Mouse (Mus musculus) midbrain, embryonic 10.5 days (tissue): ENCODE data around the gene Repin1. TPM values are rescaled to one million over a fixed set of nuclear protein-coding genes. Genes with fewer than 3 reads are reported as not detected.
A peak's percentile ranks its signal among the peaks of the same experiment; 100 is the strongest.

Experiments
- DNase-seq: peaks from one replicate; pipeline ENCODE4 v3.0.0-alpha.2; 2017; ENCODE audit warnings: low spot score
- H3K27ac ChIP-seq: fragments of 300-500 bp; sonication (generic); replicated peaks from 2 replicates; pipeline ENCODE4 v1.5.1; 2016; ENCODE audit warnings: mild to moderate bottlenecking
- H3K27me3 ChIP-seq: fragments of 300-500 bp; sonication (generic); 2 replicates; pipeline ENCODE4 v1.6.1; 2016; ENCODE audit warnings: low read depth, mild to moderate bottlenecking; ENCODE audit not compliant: poor library complexity, severe bottlenecking
- H3K36me3 ChIP-seq: fragments of 300-500 bp; sonication (generic); 2 replicates; pipeline ENCODE4 v1.6.1; 2016; ENCODE audit warnings: mild to moderate bottlenecking, moderate library complexity
- H3K4me1 ChIP-seq: fragments of 300-500 bp; sonication (generic); 2 replicates; pipeline ENCODE4 v1.6.1; 2016
- H3K4me3 ChIP-seq: fragments of 300-500 bp; sonication (generic); 2 replicates; pipeline ENCODE4 v1.5.1; 2016; ENCODE audit warnings: mild to moderate bottlenecking, moderate library complexity
- H3K9me3 ChIP-seq: fragments of 300-500 bp; sonication (generic); replicated peaks from 2 replicates; pipeline ENCODE4 v1.6.1; 2016; ENCODE audit warnings: mild to moderate bottlenecking
- WGBS: fragments of 180-500 bp; shearing (Covaris S2); methylation state at CpG from one replicate; pipeline ENCODE4 v1.1.7; 2016; 5-methylcytosine and 5-hydroxymethylcytosine counted together
- polyA plus RNA-seq: library from polyadenylated mRNA; unstranded; fragments of >200 nt; fragmentation: Nextera tagmentation; extraction: Ambion mirVana; gene quantifications from 2 replicates; pipeline ENCODE4 v1.2.1, GENCODE M21; 2016

The Repin1 gene
- polyA plus RNA-seq, result 58.9 and 59.4 TPM in 2 replicates

- WGBS, result 6% methylated on average over 45 of the region's 45 CpGs
- H3K9me3 ChIP-seq, result peaks cover 21% of the 10 kb centered on the region
- peaks cover 24% of the 10 kb centered on the region for H3K4me1 ChIP-seq
- peaks cover 33% of the 10 kb centered on the region for H3K36me3 ChIP-seq
- peak within 1 kb of the TSS; percentile 94 for H3K4me3 ChIP-seq
- H3K27me3 ChIP-seq, result no peaks in the 10 kb centered on the region
- DNase-seq, result peak; percentile 95
- H3K27ac ChIP-seq, result peak within 1 kb of the TSS; percentile 98
Measured at GRCm38 (mm10) chr6:48593158-48594042, at the start of gene Repin1, which contains the start of gene Gm44965. TSS of gene Repin1 (plus strand) at chr6:48593883. TSS of gene Gm44965 (plus strand) at chr6:48593941.

- no peaks in the 10 kb centered on the region for H3K4me1 ChIP-seq
- H3K27me3 ChIP-seq, result no peaks in the 10 kb centered on the region
- WGBS, result 85% methylated on average over 5 of the region's 5 CpGs
- DNase-seq, result no peak
- no peak overlapping the region for H3K27ac ChIP-seq
- H3K9me3 ChIP-seq, result no peaks in the 10 kb centered on the region
- H3K36me3 ChIP-seq, result peaks cover 23% of the 10 kb centered on the region
- H3K4me3 ChIP-seq, result no peak overlapping the region
Measured at GRCm38 (mm10) chr6:48545251-48545650, 48.4 kb upstream of the Repin1 start.

- WGBS, result 58% methylated on average over 1 of the region's 1 CpGs
- peaks cover 13% of the 10 kb centered on the region for H3K36me3 ChIP-seq
- no peaks in the 10 kb centered on the region for H3K4me1 ChIP-seq
- H3K4me3 ChIP-seq, result no peak overlapping the region
- peak; percentile 44 for DNase-seq
- no peaks in the 10 kb centered on the region for H3K27me3 ChIP-seq
- no peaks in the 10 kb centered on the region for H3K9me3 ChIP-seq
- H3K27ac ChIP-seq, result no peak overlapping the region
Measured at GRCm38 (mm10) chr6:48546271-48546670, 47.4 kb upstream of the Repin1 start.

GRCm38 (mm10) chr6:48546858-48547257 lies 46.8 kb upstream of the Repin1 start:
- H3K4me1 ChIP-seq, result no peaks in the 10 kb centered on the region
- WGBS, result 78% methylated on average over 4 of the region's 4 CpGs

GRCm38 (mm10) chr6:48548314-48548713 lies 45.4 kb upstream of the Repin1 start:
- H3K9me3 ChIP-seq, result no peaks in the 10 kb centered on the region
- WGBS, result 89% methylated on average over 6 of the region's 6 CpGs
- no peak for DNase-seq

More at GRCm38 (mm10) chr6:48546858-48547257, 46.8 kb upstream of the Repin1 start:
- H3K9me3 ChIP-seq, result no peaks in the 10 kb centered on the region
- no peak overlapping the region for H3K27ac ChIP-seq
- no peak for DNase-seq
- no peaks in the 10 kb centered on the region for H3K27me3 ChIP-seq
- H3K36me3 ChIP-seq, result peaks cover 7% of the 10 kb centered on the region
- no peak overlapping the region for H3K4me3 ChIP-seq

GRCm38 (mm10) chr6:48552918-48553317 lies 40.8 kb upstream of the Repin1 start:
- WGBS, result 65% methylated on average over 4 of the region's 4 CpGs
- no peaks in the 10 kb centered on the region for H3K9me3 ChIP-seq
- H3K36me3 ChIP-seq, result peaks cover 13% of the 10 kb centered on the region
- no peak for DNase-seq
- no peak overlapping the region for H3K4me3 ChIP-seq
- H3K4me1 ChIP-seq, result peaks cover 21% of the 10 kb centered on the region
- H3K27me3 ChIP-seq, result no peaks in the 10 kb centered on the region
- no peak overlapping the region for H3K27ac ChIP-seq

More at GRCm38 (mm10) chr6:48548314-48548713, 45.4 kb upstream of the Repin1 start:
- Histone ChIP-seq H3K36me3 (no peaks in the 10 kb centered on the region), H3K27me3 (no peaks in the 10 kb centered on the region), H3K4me3 (no peak overlapping the region), H3K4me1 (no peaks in the 10 kb centered on the region), H3K27ac (no peak overlapping the region)

- DNase-seq, result no peak
- WGBS, result 87% methylated on average over 4 of the region's 4 CpGs
- H3K36me3 ChIP-seq, result peaks cover 19% of the 10 kb centered on the region
- H3K27ac ChIP-seq, result peak overlapping the region; percentile 92
- H3K9me3 ChIP-seq, result no peaks in the 10 kb centered on the region
- H3K4me3 ChIP-seq, result peak overlapping the region; percentile 63
- H3K27me3 ChIP-seq, result no peaks in the 10 kb centered on the region
- peaks cover 21% of the 10 kb centered on the region for H3K4me1 ChIP-seq
Measured at GRCm38 (mm10) chr6:48553819-48554218, 39.9 kb upstream of the Repin1 start.

- Histone ChIP-seq H3K4me1 (peaks cover 21% of the 10 kb centered on the region), H3K9me3 (no peaks in the 10 kb centered on the region), H3K27me3 (no peaks in the 10 kb centered on the region), H3K36me3 (peaks cover 25% of the 10 kb centered on the region), H3K4me3 (peak within 1 kb of the TSS; percentile 63), H3K27ac (peak within 1 kb of the TSS; percentile 92)
- peak; percentile 93 for DNase-seq
- WGBS, result under 1% methylated on average over 39 of the region's 39 CpGs
Measured at GRCm38 (mm10) chr6:48554280-48555103, 39.2 kb upstream of the Repin1 start, which contains the start of gene Lrrc61. TSS of gene Lrrc61 (plus strand) at chr6:48554796.

- 31% methylated on average over 13 of the region's 14 CpGs for whole genome bisulfite sequencing
- Histone ChIP-seq H3K9me3 (no peaks in the 10 kb centered on the region), H3K36me3 (peaks cover 27% of the 10 kb centered on the region), H3K27ac (peak overlapping the region; percentile 92), H3K4me3 (peak overlapping the region; percentile 63), H3K27me3 (no peaks in the 10 kb centered on the region), H3K4me1 (peaks cover 21% of the 10 kb centered on the region)
- DNase-seq, result peak; percentile 66
Measured at GRCm38 (mm10) chr6:48555104-48555890, 38.4 kb upstream of the Repin1 start.

GRCm38 (mm10) chr6:48555956-48556355 lies 37.7 kb upstream of the Repin1 start:
- no peaks in the 10 kb centered on the region for H3K27me3 ChIP-seq
- no peaks in the 10 kb centered on the region for H3K9me3 ChIP-seq
- H3K4me3 ChIP-seq, result peak overlapping the region; percentile 63
- DNase-seq, result no peak
- H3K27ac ChIP-seq, result peak overlapping the region; percentile 92
- H3K36me3 ChIP-seq, result peaks cover 30% of the 10 kb centered on the region
- H3K4me1 ChIP-seq, result peaks cover 21% of the 10 kb centered on the region
- 88% methylated on average over 3 of the region's 3 CpGs for WGBS

GRCm38 (mm10) chr6:48565693-48566310 lies 27.9 kb upstream of the Repin1 start:
- 94% methylated on average over 4 of the region's 4 CpGs for WGBS
- H3K27ac ChIP-seq, result no peak overlapping the region
- H3K36me3 ChIP-seq, result peaks cover 72% of the 10 kb centered on the region
- H3K4me1 ChIP-seq, result no peaks in the 10 kb centered on the region
- no peak overlapping the region for H3K4me3 ChIP-seq
- no peak for DNase-seq
- H3K27me3 ChIP-seq, result no peaks in the 10 kb centered on the region
- no peaks in the 10 kb centered on the region for H3K9me3 ChIP-seq
